Mouse (Mus musculus): ENCODE measurements around the gene Gramd1a.

- TF ChIP-seq POLR2A (IDR thresholded peaks at IDR 0.05; ENCODE audit: borderline replicate concordance, control insufficient read depth, low read depth, low read length) (no peak), CTCF (IDR thresholded peaks at IDR 0.05; ENCODE audit: control insufficient read depth, insufficient read depth, low read length) (no peak)
These were observed 54.9 kb downstream of the Gramd1a start for GRCm38 (mm10) chr7:31100786-31101185.

Measured in bone marrow, adult 2 months (tissue).